Mouse (Mus musculus): Measurements from ENCODE around the gene 1700024P04Rik.

DNA sequence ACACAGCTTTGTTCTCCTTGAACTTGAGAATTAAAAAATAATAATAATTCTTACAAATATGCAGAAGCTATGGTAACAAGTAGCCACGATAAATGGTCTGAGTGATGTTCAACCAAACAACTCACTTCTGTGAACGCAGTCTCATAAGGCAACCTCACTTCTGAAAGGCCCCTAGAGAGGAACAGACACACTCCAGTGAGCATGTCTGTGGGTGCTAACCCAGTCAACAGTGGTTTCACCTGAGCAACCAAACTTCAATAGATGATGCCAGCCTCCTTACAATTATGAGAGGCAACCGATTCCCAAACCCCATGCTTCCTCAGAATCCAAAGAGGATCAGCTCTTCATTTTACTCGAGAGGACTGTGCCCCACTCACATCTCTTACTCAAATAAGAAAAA lies 39.0 kb downstream of the 1700024P04Rik start:
- TF ChIP-seq CTCF (IDR thresholded peaks at IDR 0.05; ENCODE audit: low read depth): no peak
- TF ChIP-seq EP300 (IDR thresholded peaks at IDR 0.05; ENCODE audit: low read depth): no peak
